Mouse (Mus musculus): ENCODE data around the gene Larp1b. TPM values are rescaled to one million over a fixed set of nuclear protein-coding genes. Genes with fewer than 3 reads are reported as not detected.
A peak's percentile ranks its signal among the peaks of the same experiment; 100 is the strongest.

Larp1b gene
- polyA plus RNA-seq, 1 experiment from 2014 or later: 2.7 TPM

- no peaks in the 10 kb centered on the region for H3K36me3 ChIP-seq (ENCODE audit: control insufficient read depth, insufficient read depth, low read length)
- H3K9ac ChIP-seq (ENCODE audit: low read length): no peak overlapping the region
- peaks cover 5% of the 10 kb centered on the region; the same call in 1 of the 2 replicates for H3K27me3 ChIP-seq (replicated peaks; ENCODE audit: control insufficient read depth, insufficient read depth, low read length)
- H3K9me3 ChIP-seq (replicated peaks; ENCODE audit: control insufficient read depth, low read length): no peaks in the 10 kb centered on the region
- H3K27ac ChIP-seq (ENCODE audit: low read depth, low read length): no peak overlapping the region
- no peak for DNase-seq (ENCODE audit: low spot score)
- no peak overlapping the region for H3K4me3 ChIP-seq (ENCODE audit: low read depth, low read length)
- no peak for ATAC-seq
- peaks cover 9% of the 10 kb centered on the region; the same call in 1 of the 2 replicates for H3K4me1 ChIP-seq (ENCODE audit: control insufficient read depth, insufficient read depth, low read length)
- no peak overlapping the region for H3K4me2 ChIP-seq (ENCODE audit: low read length)
Observed at GRCm38 (mm10) chr3:40952606-40953005, 3.0 kb downstream of the Larp1b start.

- ATAC-seq (no peak), DNase-seq (ENCODE audit: low spot score) (no peak)
- Histone ChIP-seq H3K27ac (ENCODE audit: low read depth, low read length) (no peak overlapping the region), H3K4me2 (ENCODE audit: low read length) (no peak overlapping the region), H3K9ac (ENCODE audit: low read length) (no peak overlapping the region), H3K27me3 (replicated peaks; ENCODE audit: control insufficient read depth, insufficient read depth, low read length) (peaks cover 5% of the 10 kb centered on the region; the same call in 1 of the 2 replicates), H3K4me3 (ENCODE audit: low read depth, low read length) (no peak overlapping the region), H3K9me3 (replicated peaks; ENCODE audit: control insufficient read depth, low read length) (no peaks in the 10 kb centered on the region), H3K36me3 (ENCODE audit: control insufficient read depth, insufficient read depth, low read length) (no peaks in the 10 kb centered on the region), H3K4me1 (ENCODE audit: control insufficient read depth, insufficient read depth, low read length) (peaks cover 9% of the 10 kb centered on the region; the same call in 1 of the 2 replicates)
- WGBS: 76% methylated on average over 1 of the region's 1 CpGs
Observed at GRCm38 (mm10) chr3:40954792-40955191, 5.2 kb downstream of the Larp1b start.

GRCm38 (mm10) chr3:40958831-40959230, 9.2 kb downstream of the Larp1b start:
- no peak for ATAC-seq
- no peak for DNase-seq (ENCODE audit: low spot score)
- Histone ChIP-seq H3K27ac (ENCODE audit: low read depth, low read length) (no peak overlapping the region), H3K9ac (ENCODE audit: low read length) (no peak overlapping the region), H3K36me3 (ENCODE audit: control insufficient read depth, insufficient read depth, low read length) (no peaks in the 10 kb centered on the region), H3K4me2 (ENCODE audit: low read length) (no peak overlapping the region), H3K4me3 (ENCODE audit: low read depth, low read length) (no peak overlapping the region), H3K4me1 (ENCODE audit: control insufficient read depth, insufficient read depth, low read length) (no peaks in the 10 kb centered on the region), H3K9me3 (replicated peaks; ENCODE audit: control insufficient read depth, low read length) (no peaks in the 10 kb centered on the region), H3K27me3 (replicated peaks; ENCODE audit: control insufficient read depth, insufficient read depth, low read length) (no peaks in the 10 kb centered on the region)

- Histone ChIP-seq H3K36me3 (ENCODE audit: control insufficient read depth, insufficient read depth, low read length) (no peaks in the 10 kb centered on the region), H3K4me3 (ENCODE audit: low read depth, low read length) (no peak overlapping the region), H3K4me2 (ENCODE audit: low read length) (no peak overlapping the region), H3K27ac (ENCODE audit: low read depth, low read length) (no peak overlapping the region), H3K27me3 (replicated peaks; ENCODE audit: control insufficient read depth, insufficient read depth, low read length) (no peaks in the 10 kb centered on the region), H3K4me1 (ENCODE audit: control insufficient read depth, insufficient read depth, low read length) (no peaks in the 10 kb centered on the region), H3K9ac (ENCODE audit: low read length) (no peak overlapping the region), H3K9me3 (replicated peaks; ENCODE audit: control insufficient read depth, low read length) (no peaks in the 10 kb centered on the region)
- ATAC-seq (no peak), DNase-seq (ENCODE audit: low spot score) (no peak)
Observed at GRCm38 (mm10) chr3:40980758-40981157, 31.1 kb downstream of the Larp1b start.

GRCm38 (mm10) chr3:40987539-40987938, 37.9 kb downstream of the Larp1b start:
- Histone ChIP-seq H3K4me3 (ENCODE audit: low read depth, low read length) (no peak overlapping the region), H3K4me1 (ENCODE audit: control insufficient read depth, insufficient read depth, low read length) (no peaks in the 10 kb centered on the region), H3K27me3 (replicated peaks; ENCODE audit: control insufficient read depth, insufficient read depth, low read length) (no peaks in the 10 kb centered on the region), H3K9ac (ENCODE audit: low read length) (no peak overlapping the region), H3K36me3 (ENCODE audit: control insufficient read depth, insufficient read depth, low read length) (no peaks in the 10 kb centered on the region), H3K9me3 (replicated peaks; ENCODE audit: control insufficient read depth, low read length) (no peaks in the 10 kb centered on the region), H3K4me2 (ENCODE audit: low read length) (no peak overlapping the region), H3K27ac (ENCODE audit: low read depth, low read length) (no peak overlapping the region)
- ATAC-seq (no peak), DNase-seq (ENCODE audit: low spot score) (no peak)
- 84% methylated on average over 5 of the region's 5 CpGs for WGBS

DNA sequence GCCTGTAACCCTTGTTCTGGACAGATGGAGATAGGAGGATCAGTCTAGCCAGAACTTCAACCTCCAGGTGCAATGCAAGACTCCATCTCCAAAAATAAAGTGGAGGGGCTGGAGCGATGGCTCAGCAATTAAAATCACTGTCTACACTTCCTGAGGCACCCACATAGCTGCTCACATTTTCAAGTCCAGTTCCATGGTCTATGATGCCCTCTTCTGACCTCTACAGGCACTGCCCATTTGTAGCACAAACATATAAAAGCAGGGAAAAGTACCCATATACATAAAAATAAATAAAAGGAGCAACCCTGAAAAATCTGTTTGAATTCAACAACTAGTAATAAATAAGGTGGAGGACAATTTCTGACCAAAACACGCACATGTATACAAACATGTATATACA, 39.1 kb downstream of the Larp1b start:
- ATAC-seq: no peak
- Histone ChIP-seq H3K9me3 (replicated peaks; ENCODE audit: control insufficient read depth, low read length) (no peaks in the 10 kb centered on the region), H3K27me3 (replicated peaks; ENCODE audit: control insufficient read depth, insufficient read depth, low read length) (no peaks in the 10 kb centered on the region), H3K36me3 (ENCODE audit: control insufficient read depth, insufficient read depth, low read length) (no peaks in the 10 kb centered on the region), H3K27ac (ENCODE audit: low read depth, low read length) (no peak overlapping the region), H3K9ac (ENCODE audit: low read length) (no peak overlapping the region), H3K4me2 (ENCODE audit: low read length) (no peak overlapping the region), H3K4me1 (ENCODE audit: control insufficient read depth, insufficient read depth, low read length) (no peaks in the 10 kb centered on the region), H3K4me3 (ENCODE audit: low read depth, low read length) (no peak overlapping the region)
- 71% methylated on average over 2 of the region's 2 CpGs for WGBS
- DNase-seq (ENCODE audit: low spot score): peak; percentile 1

- ATAC-seq: no peak
- WGBS: 63% methylated on average over 3 of the region's 3 CpGs
- Histone ChIP-seq H3K27me3 (replicated peaks; ENCODE audit: control insufficient read depth, insufficient read depth, low read length) (no peaks in the 10 kb centered on the region), H3K4me2 (ENCODE audit: low read length) (no peak overlapping the region), H3K36me3 (ENCODE audit: control insufficient read depth, insufficient read depth, low read length) (no peaks in the 10 kb centered on the region), H3K4me1 (ENCODE audit: control insufficient read depth, insufficient read depth, low read length) (no peaks in the 10 kb centered on the region), H3K27ac (ENCODE audit: low read depth, low read length) (no peak overlapping the region), H3K9ac (ENCODE audit: low read length) (no peak overlapping the region), H3K9me3 (replicated peaks; ENCODE audit: control insufficient read depth, low read length) (no peaks in the 10 kb centered on the region), H3K4me3 (ENCODE audit: low read depth, low read length) (no peak overlapping the region)
- peak; percentile 1 for DNase-seq (ENCODE audit: low spot score)
Observed at GRCm38 (mm10) chr3:40991541-40991940, 41.9 kb downstream of the Larp1b start.

DNA sequence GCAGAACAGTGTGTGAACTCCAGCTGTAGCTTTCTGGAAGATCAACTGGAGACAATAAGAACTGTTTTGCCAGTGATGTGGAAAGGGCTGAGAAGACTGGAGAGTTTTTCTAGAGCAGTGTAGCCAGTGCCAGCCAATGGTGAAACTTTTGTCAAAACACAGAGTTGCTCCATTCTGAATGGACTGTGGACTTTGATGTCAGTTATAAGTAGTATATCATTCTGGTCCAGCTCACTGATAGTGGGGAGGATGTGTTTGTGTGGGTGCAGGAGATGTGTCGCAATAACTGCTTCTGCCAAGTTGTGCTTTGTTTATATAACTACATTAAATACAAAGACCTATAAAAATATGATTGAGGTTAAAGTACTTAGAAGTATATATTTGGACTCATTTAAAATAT, 45.5 kb downstream of the Larp1b start:
- no peak for ATAC-seq

GRCm38 (mm10) chr3:41009315-41009714, 59.7 kb downstream of the Larp1b start:
- no peak overlapping the region for H3K9ac ChIP-seq (ENCODE audit: low read length)
- H3K27me3 ChIP-seq (replicated peaks; ENCODE audit: control insufficient read depth, insufficient read depth, low read length): no peaks in the 10 kb centered on the region
- WGBS: 82% methylated on average over 8 of the region's 8 CpGs
- no peak overlapping the region for H3K27ac ChIP-seq (ENCODE audit: low read depth, low read length)
- H3K4me2 ChIP-seq (ENCODE audit: low read length): no peak overlapping the region
- ATAC-seq (no peak), DNase-seq (ENCODE audit: low spot score) (no peak)
- no peaks in the 10 kb centered on the region for H3K4me1 ChIP-seq (ENCODE audit: control insufficient read depth, insufficient read depth, low read length)
- H3K9me3 ChIP-seq (replicated peaks; ENCODE audit: control insufficient read depth, low read length): no peaks in the 10 kb centered on the region
- H3K4me3 ChIP-seq (ENCODE audit: low read depth, low read length): no peak overlapping the region
- no peaks in the 10 kb centered on the region for H3K36me3 ChIP-seq (ENCODE audit: control insufficient read depth, insufficient read depth, low read length)

More for the DNA sequence above, 45.5 kb downstream of the Larp1b start:
- WGBS: 98% methylated on average over 1 of the region's 1 CpGs
- no peak overlapping the region for H3K4me3 ChIP-seq (ENCODE audit: low read depth, low read length)
- no peak overlapping the region for H3K27ac ChIP-seq (ENCODE audit: low read depth, low read length)
- H3K4me1 ChIP-seq (ENCODE audit: control insufficient read depth, insufficient read depth, low read length): no peaks in the 10 kb centered on the region
- H3K9ac ChIP-seq (ENCODE audit: low read length): no peak overlapping the region
- no peaks in the 10 kb centered on the region for H3K36me3 ChIP-seq (ENCODE audit: control insufficient read depth, insufficient read depth, low read length)
- no peak overlapping the region for H3K4me2 ChIP-seq (ENCODE audit: low read length)
- H3K9me3 ChIP-seq (replicated peaks; ENCODE audit: control insufficient read depth, low read length): no peaks in the 10 kb centered on the region
- DNase-seq (ENCODE audit: low spot score): no peak
- H3K27me3 ChIP-seq (replicated peaks; ENCODE audit: control insufficient read depth, insufficient read depth, low read length): no peaks in the 10 kb centered on the region

Data from forebrain, embryonic 14.5 days (tissue).